Mouse (Mus musculus): ENCODE data around the gene Ip6k3.

DNA sequence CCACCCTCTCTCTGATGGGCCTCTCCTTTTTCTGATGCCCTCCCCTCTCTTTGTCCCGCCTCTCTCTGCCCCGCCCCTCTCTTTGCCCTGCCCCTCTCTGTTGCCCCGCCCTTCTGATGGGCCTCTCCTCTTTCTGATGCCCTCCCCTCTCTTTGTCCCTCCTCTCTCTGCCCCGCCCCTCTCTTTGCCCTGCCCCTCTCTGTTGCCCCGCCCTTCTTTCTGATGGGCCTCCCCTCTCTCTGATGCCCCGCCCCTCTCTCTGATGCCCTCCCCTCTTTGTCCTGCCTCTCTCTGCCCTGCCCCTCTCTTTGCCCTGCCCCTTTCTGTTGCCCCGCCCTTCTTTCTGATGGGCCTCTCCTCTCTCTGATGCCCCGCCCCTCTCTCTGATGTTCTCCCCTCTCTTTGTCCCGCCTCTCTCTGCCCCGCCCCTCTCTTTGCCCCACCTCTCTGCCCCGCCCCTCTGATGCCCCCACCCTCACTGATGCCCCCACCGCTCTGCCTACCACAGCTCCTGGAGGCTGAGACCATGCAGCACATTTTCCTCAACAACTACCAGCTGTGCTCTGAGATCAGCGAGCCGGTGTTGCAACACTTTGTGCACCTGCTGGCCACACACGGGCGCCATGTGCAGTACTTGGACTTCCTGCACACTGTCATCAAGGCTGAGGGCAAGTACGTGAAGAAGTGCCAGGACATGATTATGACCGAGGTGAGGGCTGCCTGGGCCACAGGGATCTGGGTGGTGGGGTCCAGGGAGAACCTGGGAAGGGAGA lies 61.7 kb downstream of the Ip6k3 start:
- TF ChIP-seq GATA1 (IDR thresholded peaks at IDR 0.05; ENCODE audit: borderline replicate concordance, low read length) (no peak), FLI1 (IDR thresholded peaks at IDR 0.05; ENCODE audit: low read length) (no peak)
